Mouse (Mus musculus): Measurements from ENCODE around the gene Slc17a7. TPM values are rescaled to one million over a fixed set of nuclear protein-coding genes. Genes with fewer than 3 reads are reported as not detected.
A peak's percentile ranks its signal among the peaks of the same experiment; 100 is the strongest.
"Not testable (repeated sequence)": the region's sequence is repeated elsewhere in the genome, so short reads cannot be mapped to it uniquely, and the experiment has no call there.

Gene Slc17a7
- total RNA-seq, 2 experiments from 2014 or later, result 267 to 292 TPM

DNA sequence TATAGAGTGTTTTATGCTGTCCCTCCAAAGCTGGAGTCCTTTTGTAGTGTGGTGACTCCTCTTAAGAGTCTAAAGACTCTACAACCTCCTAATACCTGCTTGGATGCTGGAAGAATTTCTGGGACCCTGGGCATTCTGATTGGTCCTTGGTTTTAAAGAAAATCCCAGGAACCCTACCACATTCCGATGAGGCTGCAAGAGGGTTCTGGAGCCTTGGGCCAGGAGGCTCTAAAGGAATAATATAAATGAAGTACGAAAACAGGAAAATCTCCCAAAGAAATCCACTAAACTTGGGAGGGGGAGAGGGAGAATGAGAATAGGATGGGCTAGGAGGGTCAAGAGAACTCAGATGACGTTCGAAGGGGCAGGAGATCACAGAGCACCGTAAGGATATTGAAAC, 10.2 kb upstream of the Slc17a7 start:
- DNase-seq, result no peak
- intact Hi-C loops (cut with DNase I), result no loop called here

DNA sequence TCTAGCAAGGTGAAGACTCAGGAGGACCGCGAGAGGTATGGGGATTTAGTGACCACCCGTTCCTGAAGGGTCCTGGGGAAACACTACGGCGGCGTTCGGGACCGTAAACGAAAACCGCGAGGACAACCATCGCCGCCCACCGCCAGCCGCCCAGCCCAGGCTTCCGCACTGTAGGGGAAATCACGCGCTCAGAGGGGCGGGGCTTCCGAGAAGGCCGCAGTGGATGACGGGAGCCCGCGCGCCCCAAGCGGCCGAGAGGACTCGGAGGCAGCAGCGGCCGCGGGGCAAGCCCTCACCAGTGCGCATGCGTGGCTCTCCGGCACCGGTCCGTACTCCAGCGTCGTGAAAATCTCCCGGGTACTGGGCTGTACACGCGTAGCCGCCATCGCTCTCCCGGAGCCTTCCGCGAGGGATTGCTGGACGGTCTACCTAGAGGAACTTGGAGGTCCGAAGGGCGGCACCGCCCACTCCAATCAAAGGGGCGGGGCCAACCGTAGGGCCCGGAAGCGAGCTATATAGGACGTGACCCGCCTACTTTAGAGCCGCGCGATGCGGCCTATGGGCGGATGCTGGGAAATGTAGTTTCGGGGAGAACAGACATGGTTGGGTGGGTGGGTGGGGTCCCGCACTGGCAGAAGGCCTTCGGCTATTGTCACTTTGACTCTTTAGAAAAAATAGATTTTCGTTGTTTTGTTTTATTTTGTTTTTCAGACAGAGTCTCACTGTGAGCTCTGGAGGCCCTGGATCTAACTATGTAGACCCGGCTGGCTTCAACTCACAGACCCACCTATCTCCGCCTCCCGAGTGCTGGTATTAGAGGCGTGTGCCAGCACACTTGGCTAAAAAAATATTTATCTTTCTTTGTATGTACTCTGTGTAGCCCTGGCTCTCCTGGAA, 9.4 kb upstream of the Slc17a7 start, which contains the start of the genes Pih1d1 and Aldh16a1:
Pih1d1 (plus strand) TSS at position 208 of the 897 bp plus-strand sequence.
Aldh16a1 (minus strand) TSS at position 489 of the 897 bp plus-strand sequence.
- peak; percentile 99 for DNase-seq
- intact Hi-C loops (cut with DNase I), result no loop called here

DNA sequence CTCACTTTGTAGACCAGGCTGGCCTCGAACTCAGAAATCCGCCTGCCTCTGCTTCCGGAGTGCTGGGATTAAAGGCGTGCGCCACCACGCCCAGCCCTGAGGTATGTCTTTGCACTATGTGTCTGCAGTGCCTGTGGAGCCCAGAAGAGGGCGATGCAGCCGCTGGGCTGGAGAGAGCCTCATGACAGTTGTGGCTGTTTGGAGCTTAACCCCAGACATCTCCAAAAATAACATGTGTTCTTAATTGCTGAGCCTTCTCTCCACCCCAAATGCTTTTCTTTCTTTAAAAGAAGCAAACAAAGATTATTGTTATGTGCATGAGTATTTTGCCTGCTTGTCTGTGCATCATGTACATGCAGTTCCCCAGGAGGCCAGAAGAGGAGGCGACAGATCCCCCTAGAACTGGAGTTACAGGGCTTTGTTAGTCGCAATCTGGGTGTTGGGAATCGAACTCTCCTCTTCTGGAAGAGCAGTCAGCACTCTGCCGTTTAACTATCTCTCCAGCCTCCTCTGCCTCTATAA, 8.7 kb upstream of the Slc17a7 start:
- intact Hi-C loops (cut with DNase I), result no loop called here
- peak; percentile 69 for DNase-seq

DNA sequence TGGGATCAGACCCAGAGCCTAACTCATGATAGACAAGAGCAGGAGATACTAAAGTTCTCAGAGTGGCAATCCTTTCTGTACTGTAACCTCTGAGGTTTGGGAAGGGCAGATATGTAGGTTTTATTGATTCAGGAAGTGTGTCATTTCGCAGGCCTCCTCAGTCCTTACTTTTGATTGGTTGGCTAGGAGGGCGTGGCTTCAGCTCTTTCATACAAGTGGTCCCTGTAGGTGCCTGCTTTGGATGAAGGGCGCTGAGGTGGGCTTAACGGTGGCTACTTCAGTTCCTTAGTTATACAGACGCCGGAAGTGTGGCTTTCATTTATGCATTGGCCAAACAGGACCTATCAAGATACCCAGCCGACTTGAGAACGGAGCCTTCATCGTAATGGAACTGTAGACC, 8.2 kb upstream of the Slc17a7 start:
- intact Hi-C loops (cut with DNase I), result no loop called here
- DNase-seq, result no peak

DNA sequence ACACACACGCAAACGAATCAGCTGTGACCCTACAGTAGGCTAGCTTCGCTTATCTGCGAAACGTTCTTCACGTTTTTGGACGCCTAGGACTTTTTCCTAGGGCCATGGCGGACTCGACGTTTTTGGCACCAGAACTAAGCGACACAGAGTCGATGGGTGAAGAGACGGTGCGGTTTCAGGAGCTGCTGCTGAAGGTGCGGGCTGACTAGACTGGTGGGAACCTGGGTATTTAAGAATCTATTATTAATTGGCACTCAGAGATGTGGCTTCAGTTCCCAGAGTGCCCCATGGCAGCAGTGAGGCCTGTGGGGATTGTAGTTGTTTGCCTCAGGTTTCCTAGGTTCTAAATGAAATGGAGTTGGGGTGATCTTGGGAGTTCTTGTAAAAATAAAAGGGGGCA, 7.5 kb upstream of the Slc17a7 start:
- no peak for DNase-seq
- intact Hi-C loops (cut with DNase I), result no loop called here

DNA sequence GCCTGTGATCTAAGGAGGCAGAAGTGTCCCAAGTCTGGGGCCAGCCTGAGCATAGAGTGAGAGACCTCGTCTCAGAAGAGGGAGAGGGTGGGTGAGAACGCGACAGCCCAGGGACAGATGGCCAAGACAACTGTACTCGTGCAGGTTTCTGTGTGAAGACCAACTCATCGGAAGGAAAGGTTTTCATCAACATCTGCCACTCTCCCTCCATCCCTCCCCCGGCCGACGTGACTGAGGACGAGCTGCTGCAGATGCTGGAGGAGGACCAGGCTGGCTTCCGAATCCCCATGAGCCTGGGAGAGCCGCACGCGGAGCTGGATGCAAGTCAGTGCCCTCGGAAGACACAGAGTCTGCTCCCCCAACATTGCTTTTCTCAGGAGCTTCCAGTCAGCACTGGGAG, 6.3 kb upstream of the Slc17a7 start:
- intact Hi-C loops (cut with DNase I), result no loop called here
- no peak for DNase-seq

DNA sequence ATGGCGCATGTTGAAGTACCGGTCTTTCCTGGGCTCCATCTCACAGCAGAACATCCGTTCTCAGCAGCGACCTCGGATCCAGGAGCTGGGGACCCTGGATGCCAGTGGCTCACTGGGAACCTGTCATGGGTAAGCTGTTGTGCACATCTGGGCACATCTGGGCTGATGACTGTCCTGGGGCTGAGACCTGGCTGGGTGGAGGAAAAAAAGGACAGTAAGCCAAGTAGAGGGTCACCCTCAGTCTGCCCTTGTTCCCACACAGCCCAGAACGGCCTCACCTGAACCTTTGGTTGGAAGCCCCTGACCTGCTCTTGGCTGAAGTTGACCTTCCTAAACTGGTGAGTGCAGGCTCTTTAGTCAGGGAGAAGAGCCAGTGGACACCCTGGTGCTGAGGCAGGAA, 4.8 kb upstream of the Slc17a7 start:
- DNase-seq, result no peak
- intact Hi-C loops (cut with DNase I), result no loop called here

DNA sequence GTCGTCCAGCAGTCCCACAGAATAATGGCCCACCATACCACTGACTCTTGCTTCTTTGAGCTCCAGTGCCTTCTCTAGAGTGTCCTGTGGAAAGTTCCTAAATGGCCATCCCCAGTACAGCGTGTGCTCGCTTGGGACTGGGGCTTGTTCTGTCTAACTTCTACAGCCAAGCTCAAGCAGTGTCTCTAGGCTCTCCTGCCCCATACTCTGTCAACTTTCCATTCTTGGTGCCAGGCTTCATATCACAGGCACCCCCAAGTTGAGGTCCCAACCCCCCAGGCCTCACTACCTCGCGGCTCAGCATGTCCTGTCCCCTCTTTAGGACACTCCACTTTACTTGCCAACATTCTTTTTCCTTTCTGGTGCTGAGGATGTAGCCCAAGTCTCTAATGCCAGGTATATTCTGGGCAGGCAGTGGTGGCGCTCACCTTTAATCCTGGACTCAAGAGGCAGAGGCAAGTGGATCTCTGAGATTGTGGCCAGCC, 3.4 kb upstream of the Slc17a7 start:
- intact Hi-C loops (cut with DNase I), result loop anchor here (5.0 kb wide), 1 partner anchor 137 kb away; no protein-coding TSS in a partner anchor
- DNase-seq, result no peak

DNA sequence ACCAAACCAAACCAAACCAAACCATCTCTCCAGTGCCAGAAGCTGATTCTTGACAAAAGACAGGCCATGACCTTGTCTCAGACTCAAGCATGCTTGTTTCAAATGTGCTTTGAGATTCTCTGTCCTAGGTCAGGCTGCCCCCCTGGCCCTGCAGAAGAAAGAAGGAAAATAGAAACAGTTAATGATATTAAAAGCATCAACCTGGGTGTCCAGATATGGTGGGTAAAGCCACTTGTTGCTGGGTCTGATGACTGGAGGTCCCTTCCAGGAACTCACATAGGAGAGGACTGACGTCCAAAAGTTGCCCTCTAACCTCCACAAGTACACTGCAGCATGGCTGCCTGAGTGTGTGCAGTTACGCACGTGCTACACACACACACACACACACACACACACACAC, 2.9 kb upstream of the Slc17a7 start:
- DNase-seq, result no peak
- intact Hi-C loops (cut with DNase I), result loop anchor here (5.0 kb wide), 1 partner anchor 136 kb away; no protein-coding TSS in a partner anchor

DNA sequence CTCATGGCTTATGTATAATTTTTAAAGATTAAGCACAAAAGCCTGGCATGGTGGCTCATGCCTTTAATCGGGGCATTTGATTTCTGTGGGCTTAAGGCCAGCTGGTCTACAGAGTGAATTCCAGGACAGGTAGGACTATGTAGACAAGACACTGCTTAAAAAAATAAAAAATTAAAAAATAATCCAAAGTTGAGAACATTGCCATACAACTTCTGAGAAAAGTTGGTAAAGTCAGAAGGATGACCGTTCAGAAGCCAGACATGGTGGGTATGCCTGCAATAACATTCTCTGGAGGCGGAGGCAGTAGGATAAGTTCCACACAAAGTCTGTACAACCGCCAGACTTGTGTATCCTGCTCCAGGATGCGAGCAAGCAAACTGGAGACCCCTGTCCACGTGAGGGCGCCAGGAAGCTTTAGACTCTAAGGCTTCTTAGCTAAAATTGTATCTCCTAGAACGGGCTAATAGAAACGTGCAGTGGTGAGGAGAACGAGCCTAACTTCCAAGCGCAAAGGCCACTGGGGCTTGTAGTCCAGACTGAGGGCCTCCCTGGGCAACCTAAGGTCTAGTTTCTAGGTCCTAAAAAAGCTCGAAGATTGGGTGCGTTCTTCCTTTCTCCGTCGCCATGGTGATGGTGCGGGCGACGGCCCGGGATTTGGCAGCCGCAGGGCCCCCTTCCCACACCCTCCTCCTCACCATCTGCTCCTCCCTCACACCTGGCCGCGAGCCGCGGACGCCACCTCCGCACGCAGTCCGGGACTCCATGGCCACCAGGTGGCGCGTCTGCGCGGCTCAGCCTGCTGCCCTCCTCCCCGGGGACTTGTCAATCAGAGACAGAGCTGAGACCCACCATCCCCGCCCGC, 1.9 kb upstream of the Slc17a7 start:
- intact Hi-C loops (cut with DNase I), result loop anchor here (5.0 kb wide), 1 partner anchor 135 kb away; no protein-coding TSS in a partner anchor
- DNase-seq, result peak; percentile 97

DNA sequence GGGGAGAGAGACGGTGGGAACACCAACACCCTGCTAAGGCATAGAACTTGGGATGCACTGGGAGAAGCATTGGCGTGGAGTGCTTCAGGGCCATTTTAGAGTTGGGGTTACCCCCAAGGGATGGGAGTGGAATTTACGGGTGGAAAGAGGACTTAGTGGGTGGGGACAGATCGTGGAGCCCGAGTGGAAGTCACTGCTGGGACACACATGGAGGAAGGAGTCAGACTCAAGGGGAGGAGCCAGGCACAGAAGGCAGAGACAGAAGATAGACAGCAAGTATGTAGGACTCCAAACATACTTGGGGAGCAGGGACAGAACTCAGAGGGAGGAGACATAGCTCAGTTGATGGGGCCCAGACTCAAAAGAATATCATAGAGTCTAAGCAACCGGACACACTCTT, 1.2 kb upstream of the Slc17a7 start:
- DNase-seq, result no peak
- intact Hi-C loops (cut with DNase I), result loop anchor here (5.0 kb wide), 1 partner anchor 135 kb away; no protein-coding TSS in a partner anchor

DNA sequence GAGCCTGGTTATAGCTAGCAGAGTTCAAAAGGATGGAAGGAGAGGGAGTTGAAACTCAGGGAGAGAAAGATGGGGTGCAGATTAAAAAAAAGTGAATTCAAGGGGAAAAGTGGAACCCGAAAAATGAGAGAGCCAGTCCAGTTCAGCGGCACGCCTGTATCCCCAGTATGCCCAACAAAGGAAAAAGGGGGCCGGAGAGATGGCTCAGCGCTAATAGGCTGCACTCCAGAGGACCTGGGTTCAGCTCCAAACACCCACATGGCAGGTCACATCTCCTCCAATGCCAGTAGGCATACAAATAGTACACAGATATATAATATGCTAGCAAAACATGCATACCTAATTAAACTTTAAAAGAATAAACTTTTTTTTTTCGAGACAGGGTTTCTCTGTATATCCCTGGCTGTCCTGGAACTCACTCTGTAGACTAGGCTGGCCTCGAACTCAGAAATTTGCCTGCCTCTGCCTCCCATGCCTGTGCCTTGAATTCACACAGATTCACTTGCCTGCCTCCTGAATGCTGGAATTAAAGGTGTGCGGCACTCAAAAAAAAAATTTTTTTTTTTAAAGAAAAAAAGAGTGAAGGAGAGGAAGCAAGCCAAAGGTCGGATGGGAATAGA, 643 bp upstream of the Slc17a7 start:
- intact Hi-C loops (cut with DNase I), result loop anchor here (5.0 kb wide), 1 partner anchor 134 kb away; no protein-coding TSS in a partner anchor
- no peak for DNase-seq

DNA sequence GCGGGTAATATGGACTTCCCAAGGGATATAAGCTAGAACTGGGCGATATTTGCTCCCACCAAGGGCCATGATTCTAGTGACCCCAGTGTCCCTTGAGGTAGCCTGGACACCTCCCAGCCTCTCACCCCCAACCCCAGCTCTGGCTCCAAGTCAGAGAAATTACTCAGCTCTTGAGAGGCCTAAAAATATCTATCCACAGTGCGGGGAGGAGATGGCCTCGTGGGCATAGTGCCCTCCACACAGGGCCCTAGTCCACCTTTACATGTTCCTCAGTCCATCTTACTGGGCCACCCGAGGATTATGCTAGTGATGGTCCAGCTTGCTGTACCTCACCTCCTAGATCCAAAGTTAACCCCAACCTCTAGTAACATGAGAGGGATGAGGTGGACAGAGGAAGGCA, 1.1 kb downstream of the Slc17a7 start:
- DNase-seq, result no peak
- intact Hi-C loops (cut with DNase I), result loop anchor here (5.0 kb wide), 1 partner anchor 132 kb away; no protein-coding TSS in a partner anchor

DNA sequence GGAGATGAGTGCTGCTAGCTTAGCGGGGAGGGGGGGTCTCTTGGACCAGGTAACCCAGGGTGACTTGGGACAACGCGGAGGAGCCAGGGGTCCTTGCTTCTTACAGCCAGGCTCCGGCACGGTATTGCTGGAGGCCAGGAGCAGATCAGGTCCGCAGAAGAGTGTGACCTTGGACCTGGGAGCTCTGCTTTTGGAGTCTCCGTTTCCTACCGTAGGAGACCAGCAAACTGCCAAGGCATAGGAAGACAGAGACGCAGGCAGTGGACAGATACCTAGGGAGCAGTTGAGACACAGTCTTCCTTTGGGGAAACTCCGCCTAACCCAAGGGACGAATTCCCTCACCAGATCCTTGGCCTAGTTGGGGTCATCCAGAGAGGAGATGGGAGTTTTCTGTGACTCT, 2.0 kb downstream of the Slc17a7 start:
- DNase-seq, result no peak
- intact Hi-C loops (cut with DNase I), result no loop called here

DNA sequence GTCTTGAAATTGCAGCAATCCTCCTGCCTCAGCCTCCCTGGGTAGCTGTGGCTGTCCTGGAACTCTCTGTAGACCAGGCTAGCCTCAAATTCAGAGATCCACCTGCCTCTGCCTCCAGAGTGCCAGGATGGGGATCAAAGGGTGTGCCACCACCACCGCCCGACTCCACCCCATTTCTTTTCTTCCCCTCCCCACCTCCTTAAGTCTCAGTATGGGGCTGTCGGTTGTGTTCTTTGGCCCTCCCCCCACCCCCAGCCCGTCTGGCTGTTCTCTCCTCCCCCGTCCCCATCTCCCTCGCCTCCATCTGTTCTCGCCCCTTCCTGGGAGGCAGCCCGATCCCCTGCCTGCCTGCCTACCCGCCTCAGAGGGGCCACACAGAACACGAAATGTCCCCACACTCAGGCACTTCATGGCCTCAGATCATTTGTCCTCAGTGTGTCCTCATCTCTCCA, 3.2 kb downstream of the Slc17a7 start:
- no peak for DNase-seq
- intact Hi-C loops (cut with DNase I), result no loop called here

DNA sequence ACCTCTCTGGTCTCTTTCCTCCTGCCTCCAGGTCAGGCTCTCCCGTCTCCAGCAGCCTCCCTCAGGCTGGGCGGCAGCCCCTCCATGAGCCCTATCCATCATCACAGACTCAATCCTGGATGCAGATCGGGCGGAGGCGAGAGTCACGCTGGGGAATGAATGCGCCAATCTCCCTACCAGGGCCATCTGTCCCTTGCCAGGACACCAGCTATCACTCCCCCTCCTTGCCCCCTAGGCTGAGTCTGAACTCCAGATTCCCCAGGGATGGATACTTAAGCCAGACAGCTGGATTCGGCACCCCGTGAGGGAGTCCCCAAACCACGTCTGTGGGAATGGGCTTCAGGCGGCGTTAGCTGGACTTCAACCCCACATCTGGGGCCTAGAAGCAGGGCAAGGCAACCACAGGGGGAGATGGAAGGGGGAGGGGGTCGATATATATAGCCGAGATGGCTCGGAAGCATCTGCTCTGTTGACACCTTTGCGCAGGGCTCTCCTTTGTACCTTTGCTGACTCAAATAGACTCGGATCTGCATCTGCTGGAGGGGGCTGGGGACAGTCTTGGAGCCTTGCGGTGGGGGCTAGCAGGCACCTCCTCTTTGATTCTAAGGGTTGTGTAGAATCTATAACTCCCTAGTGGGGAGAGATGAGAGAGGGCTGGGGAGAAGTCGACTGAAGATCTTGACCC, 4.2 kb downstream of the Slc17a7 start:
- intact Hi-C loops (cut with DNase I), result no loop called here
- no peak for DNase-seq

DNA sequence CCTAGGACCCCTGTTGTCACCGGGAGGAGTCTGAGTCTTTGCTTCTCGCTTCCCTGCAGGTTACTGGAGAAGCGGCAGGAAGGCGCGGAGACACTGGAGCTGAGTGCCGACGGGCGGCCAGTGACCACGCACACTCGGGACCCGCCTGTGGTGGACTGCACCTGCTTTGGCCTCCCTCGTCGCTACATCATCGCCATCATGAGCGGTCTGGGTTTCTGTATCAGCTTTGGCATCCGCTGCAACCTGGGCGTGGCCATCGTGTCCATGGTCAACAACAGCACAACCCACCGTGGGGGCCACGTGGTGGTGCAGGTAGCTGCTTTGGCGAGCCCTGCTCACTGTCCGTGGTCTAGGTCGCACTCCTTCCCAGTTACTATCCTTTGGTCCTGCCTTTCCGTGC, 4.9 kb downstream of the Slc17a7 start:
- intact Hi-C loops (cut with DNase I), result no loop called here
- DNase-seq, result no peak

DNA sequence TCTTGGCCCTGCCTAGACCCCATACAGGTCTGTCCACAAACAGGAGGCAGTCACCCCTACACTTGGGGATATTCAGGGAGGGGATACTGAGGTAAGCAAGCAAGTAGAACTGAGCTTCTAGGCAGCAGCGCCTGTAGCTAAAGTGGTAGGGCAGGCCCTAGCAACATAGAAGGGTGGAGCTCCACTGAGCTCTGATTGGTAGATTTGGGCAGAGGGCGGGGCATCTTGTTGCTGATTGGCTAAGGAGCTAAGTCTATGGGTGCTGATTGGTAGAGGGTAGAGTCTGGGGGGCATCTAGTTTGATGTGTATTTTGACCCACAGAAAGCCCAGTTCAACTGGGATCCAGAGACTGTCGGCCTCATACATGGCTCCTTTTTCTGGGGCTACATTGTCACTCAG, 5.7 kb downstream of the Slc17a7 start:
- intact Hi-C loops (cut with DNase I), result no loop called here
- DNase-seq, result no peak

DNA sequence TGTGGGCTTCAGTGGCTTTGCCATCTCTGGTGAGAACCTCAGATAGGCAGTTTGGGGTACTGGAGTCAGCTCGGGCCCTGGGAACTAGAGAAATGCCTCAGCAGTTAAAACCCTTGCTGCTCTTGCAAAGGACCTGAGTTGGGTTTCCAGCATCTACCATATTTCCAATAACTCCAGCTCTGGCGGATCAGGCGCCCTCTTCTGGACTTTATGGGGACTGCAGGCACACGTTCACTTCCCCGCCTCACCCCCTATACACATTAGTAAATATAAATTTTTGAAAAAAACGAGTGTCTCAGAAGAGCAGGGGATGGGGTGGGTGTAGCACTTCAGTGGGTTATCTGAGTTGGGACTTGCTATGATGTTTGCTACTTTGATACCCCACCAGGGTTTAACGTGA, 9.2 kb downstream of the Slc17a7 start:
- intact Hi-C loops (cut with DNase I), result no loop called here
- no peak for DNase-seq

DNA sequence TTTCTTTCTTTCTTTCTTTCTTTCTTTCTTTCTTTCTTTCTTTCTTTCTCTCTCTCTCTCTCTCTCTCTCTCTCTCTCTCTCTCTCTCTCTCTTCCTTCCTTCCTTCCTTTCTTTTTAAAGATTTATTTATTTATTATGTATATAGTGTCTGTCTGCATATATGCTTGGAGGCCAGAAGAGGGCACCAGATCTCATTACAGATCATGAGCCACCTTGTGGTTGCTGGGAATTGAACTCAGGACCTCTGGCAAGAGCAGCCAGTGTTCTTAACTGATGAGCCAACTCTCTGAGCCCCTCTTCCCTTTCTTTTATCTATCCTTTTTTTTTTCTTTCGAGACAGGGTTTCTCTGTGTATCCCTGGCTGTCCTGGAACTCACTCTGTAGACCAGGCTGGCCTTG, 10.0 kb downstream of the Slc17a7 start:
- intact Hi-C loops (cut with DNase I); DNase-seq: not testable (repeated sequence)

Measured in left cerebral cortex, postnatal 4 days (tissue).